Mouse (Mus musculus) midbrain, embryonic 12.5 days (tissue): Measurements from ENCODE around the gene Sned1. TPM values are rescaled to one million over a fixed set of nuclear protein-coding genes. Genes with fewer than 3 reads are reported as not detected.

Source experiments
- ATAC-seq: fragments of 200-750 bp; cut with Nextera tagmentation; 2 replicates; pipeline ENCODE4 v1.8.0; 2017; ENCODE audit warnings: low read depth, moderate TSS enrichment, moderate library complexity; ENCODE audit not compliant: low FRiP score
- H3K27ac ChIP-seq: fragments of 300-500 bp; sonication (generic); replicated peaks from 2 replicates; pipeline ENCODE4 v1.5.1; 2016; ENCODE audit warnings: mild to moderate bottlenecking
- H3K27me3 ChIP-seq: fragments of 300-500 bp; sonication (generic); 2 replicates; pipeline ENCODE4 v1.6.1; 2016; ENCODE audit warnings: mild to moderate bottlenecking
- H3K36me3 ChIP-seq: fragments of 300-500 bp; sonication (generic); 2 replicates; pipeline ENCODE4 v1.6.1; 2016
- H3K4me1 ChIP-seq: fragments of 300-500 bp; sonication (generic); 2 replicates; pipeline ENCODE4 v1.6.1; 2016
- H3K4me2 ChIP-seq: fragments of 300-500 bp; sonication (generic); replicated peaks from 2 replicates; pipeline ENCODE4 v1.6.1; 2016; ENCODE audit warnings: mild to moderate bottlenecking, moderate library complexity
- H3K4me3 ChIP-seq: fragments of 300-500 bp; sonication (generic); 2 replicates; pipeline ENCODE4 v1.5.1; 2016; ENCODE audit warnings: mild to moderate bottlenecking
- H3K9ac ChIP-seq: fragments of 300-500 bp; sonication (generic); replicated peaks from 2 replicates; pipeline ENCODE4 v1.6.1; 2016; ENCODE audit warnings: mild to moderate bottlenecking, moderate library complexity
- H3K9me3 ChIP-seq: fragments of 300-500 bp; sonication (generic); 2 replicates; pipeline ENCODE4 v1.6.1; 2016; ENCODE audit warnings: mild to moderate bottlenecking
- WGBS: fragments of 180-500 bp; shearing (Covaris S2); methylation state at CpG from one replicate; pipeline ENCODE4 v1.1.7; 2016; 5-methylcytosine and 5-hydroxymethylcytosine counted together
- polyA plus RNA-seq: library from polyadenylated mRNA; unstranded; fragments of >200 nt; fragmentation: Nextera tagmentation; extraction: Ambion mirVana; gene quantifications from 2 replicates; pipeline ENCODE4 v1.2.1, GENCODE M21; 2016

Sned1 gene
- polyA plus RNA-seq, 1 experiment from 2014 or later = 15.3 TPM

DNA sequence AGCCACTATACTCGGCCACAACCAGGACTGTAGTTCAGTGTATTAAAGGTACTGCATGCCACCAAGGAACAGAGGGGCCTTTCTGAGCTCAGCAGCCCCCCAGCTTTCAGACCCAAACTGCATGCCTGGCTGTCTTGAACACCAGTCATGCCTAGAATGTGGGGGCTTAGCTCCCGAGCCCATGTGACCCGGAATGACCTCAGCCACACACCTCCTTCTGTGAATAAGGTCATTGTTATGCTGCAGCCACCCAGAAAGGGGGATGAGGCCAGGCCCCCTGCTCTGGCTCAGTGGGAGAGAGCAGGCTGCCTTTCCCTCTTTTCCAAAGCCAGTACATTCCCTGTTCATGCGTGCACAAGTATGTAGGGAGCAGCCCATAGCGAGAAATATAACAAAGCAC lies 21.0 kb upstream of the Sned1 start:
- no peak overlapping the region for H3K4me3 ChIP-seq
- H3K36me3 ChIP-seq = no peaks in the 10 kb centered on the region
- H3K27me3 ChIP-seq = 0 out of 2 replicates have a peak, but pooled peaks cover 6% of the 10 kb centered on the region
- H3K9ac ChIP-seq = no peak overlapping the region
- peaks cover 21% of the 10 kb centered on the region for H3K4me1 ChIP-seq
- H3K4me2 ChIP-seq = no peak overlapping the region
- 25% methylated on average over 5 of the region's 5 CpGs for WGBS
- H3K27ac ChIP-seq = no peak overlapping the region
- ATAC-seq = no peak
- H3K9me3 ChIP-seq = no peaks in the 10 kb centered on the region

DNA sequence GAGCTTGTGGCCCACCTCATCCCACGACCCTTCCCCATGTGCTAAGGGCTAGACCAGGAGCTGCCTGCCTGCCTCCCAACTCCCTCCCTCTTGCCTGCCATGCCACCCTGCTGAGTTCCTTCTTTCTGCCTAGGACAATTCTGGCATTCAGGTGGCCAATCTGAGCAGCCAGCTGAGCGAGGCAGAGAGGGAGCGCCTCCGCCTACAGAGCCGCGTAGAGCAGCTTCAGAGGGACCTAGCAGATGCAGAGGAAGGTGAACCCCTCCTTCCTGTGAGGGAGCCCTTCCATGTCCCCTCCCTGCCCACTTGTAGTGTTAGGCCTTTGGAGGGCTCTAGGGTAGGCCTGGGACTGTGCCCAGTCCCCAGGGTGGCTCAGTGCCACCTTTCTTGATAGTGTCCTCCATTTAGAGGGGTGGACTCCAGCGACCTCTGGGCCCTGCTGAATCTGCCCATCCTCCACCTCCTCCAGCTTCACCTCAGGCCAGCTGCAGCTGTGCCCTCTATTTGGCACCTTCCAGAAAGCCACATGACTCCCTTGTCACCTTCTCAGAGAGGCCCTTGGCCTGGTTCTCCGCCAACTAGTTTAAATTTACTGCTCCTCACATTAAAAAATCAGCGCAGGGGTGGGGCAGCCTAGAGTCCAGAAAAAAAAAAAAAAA lies 18.7 kb upstream of the Sned1 start:
- Histone ChIP-seq H3K9ac (no peak overlapping the region), H3K4me3 (no peak overlapping the region), H3K4me1 (peaks cover 7% of the 10 kb centered on the region), H3K36me3 (no peaks in the 10 kb centered on the region), H3K27ac (no peak overlapping the region), H3K4me2 (no peak overlapping the region), H3K27me3 (0 out of 2 replicates have a peak, but pooled peaks cover 6% of the 10 kb centered on the region), H3K9me3 (no peaks in the 10 kb centered on the region)
- no peak for ATAC-seq
- WGBS = 66% methylated on average over 9 of the region's 9 CpGs

DNA sequence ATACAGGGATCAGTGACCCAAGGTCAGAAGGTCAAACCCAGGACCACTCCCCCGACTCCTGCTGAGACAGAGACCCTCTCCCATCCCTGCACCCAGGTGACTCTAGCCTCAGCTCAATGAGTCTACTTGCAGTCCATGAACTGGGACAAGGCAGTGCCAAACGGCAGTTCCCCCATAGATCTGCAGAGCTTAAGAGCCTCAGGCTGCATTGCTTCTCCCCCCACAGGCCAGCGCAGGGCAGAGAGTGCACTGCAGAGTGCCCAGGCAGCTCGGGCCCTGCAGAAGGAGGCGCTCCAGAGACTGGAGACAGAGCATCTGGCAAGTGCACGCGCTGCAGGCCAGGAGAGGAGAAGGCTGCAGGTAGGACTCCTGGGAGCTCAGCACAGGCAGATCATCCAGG lies 18.1 kb upstream of the Sned1 start:
- Histone ChIP-seq H3K36me3 (no peaks in the 10 kb centered on the region), H3K9ac (no peak overlapping the region), H3K4me2 (no peak overlapping the region), H3K27me3 (0 out of 2 replicates have a peak, but pooled peaks cover 6% of the 10 kb centered on the region), H3K27ac (no peak overlapping the region), H3K4me3 (no peak overlapping the region), H3K4me1 (peaks cover 7% of the 10 kb centered on the region), H3K9me3 (no peaks in the 10 kb centered on the region)
- ATAC-seq = no peak
- 52% methylated on average over 7 of the region's 7 CpGs for WGBS

DNA sequence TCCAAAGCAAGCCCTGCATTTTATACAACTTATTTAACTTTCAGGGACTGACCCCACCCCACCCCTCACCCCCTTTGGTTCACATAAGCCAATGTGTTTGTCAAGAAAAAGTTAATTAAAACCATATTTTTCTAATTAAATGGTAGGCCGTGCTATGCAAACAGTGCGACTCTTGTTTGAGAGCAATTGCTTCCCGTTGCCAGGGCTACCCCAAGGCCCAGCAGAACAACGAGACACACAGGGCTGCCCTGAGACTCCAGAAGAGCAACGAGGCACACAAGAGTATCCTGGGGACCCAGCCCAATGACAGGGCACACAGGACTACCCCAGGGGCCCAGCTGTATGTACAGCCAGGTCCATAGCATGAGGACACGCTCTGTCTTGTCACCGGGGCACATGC lies 14.9 kb upstream of the Sned1 start:
- no peak for ATAC-seq
- Histone ChIP-seq H3K36me3 (no peaks in the 10 kb centered on the region), H3K27ac (no peak overlapping the region), H3K9me3 (no peaks in the 10 kb centered on the region), H3K4me2 (no peak overlapping the region), H3K4me3 (no peak overlapping the region), H3K27me3 (peaks cover 19% of the 10 kb centered on the region), H3K9ac (no peak overlapping the region), H3K4me1 (no peaks in the 10 kb centered on the region)
- WGBS = 67% methylated on average over 7 of the region's 7 CpGs

DNA sequence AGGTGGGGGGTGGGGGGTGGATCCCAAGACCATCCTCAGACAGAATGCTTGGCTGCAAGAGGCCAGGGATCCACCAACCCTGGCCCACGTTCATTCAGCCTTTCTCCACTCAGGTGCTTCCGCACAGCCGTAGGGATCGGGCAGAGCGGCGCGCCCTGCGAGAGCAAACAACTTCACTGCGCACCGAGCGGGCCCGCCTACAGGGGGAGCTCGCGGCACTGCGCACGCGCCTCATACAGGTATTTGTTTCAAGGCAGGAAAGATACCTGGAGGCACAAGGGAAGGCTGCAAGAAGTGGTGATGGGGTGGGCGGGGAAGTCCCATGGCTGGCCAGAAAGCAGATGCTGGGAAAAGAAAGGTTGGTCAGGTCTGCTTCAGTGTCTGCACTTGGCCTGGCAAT lies 11.7 kb upstream of the Sned1 start:
- H3K9me3 ChIP-seq = no peaks in the 10 kb centered on the region
- no peak overlapping the region for H3K9ac ChIP-seq
- WGBS = 9% methylated on average over 18 of the region's 18 CpGs
- H3K27ac ChIP-seq = no peak overlapping the region
- no peak overlapping the region for H3K4me3 ChIP-seq
- H3K4me2 ChIP-seq = no peak overlapping the region
- peaks cover 13% of the 10 kb centered on the region for H3K27me3 ChIP-seq
- no peaks in the 10 kb centered on the region for H3K4me1 ChIP-seq
- no peaks in the 10 kb centered on the region for H3K36me3 ChIP-seq
- ATAC-seq = peak; percentile 36; the same call in 1 of the 2 replicates

DNA sequence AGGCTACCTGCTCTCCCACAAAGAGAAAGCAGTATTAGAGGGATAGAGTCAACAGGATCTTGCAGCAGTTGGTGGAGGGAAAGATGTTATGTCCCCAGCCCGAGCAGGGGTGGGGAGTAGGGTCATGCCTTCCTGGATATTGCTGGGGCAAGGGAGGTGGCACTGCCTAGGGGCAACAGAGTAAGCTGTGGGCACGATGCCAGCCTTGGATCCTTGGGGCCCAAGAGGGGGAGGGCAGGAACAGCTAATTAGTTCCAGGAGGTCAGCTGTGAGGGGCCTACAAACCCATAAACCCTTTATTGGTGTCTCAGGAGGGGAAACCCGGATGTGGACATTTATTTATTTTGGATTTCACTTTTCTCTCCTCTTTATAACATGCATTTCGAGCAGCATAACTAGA lies 10.4 kb upstream of the Sned1 start:
- Histone ChIP-seq H3K4me3 (no peak overlapping the region), H3K9me3 (no peaks in the 10 kb centered on the region), H3K9ac (no peak overlapping the region), H3K4me2 (no peak overlapping the region), H3K27ac (no peak overlapping the region), H3K4me1 (no peaks in the 10 kb centered on the region), H3K36me3 (no peaks in the 10 kb centered on the region), H3K27me3 (peaks cover 13% of the 10 kb centered on the region)
- 51% methylated on average over 4 of the region's 4 CpGs for WGBS
- no peak for ATAC-seq

DNA sequence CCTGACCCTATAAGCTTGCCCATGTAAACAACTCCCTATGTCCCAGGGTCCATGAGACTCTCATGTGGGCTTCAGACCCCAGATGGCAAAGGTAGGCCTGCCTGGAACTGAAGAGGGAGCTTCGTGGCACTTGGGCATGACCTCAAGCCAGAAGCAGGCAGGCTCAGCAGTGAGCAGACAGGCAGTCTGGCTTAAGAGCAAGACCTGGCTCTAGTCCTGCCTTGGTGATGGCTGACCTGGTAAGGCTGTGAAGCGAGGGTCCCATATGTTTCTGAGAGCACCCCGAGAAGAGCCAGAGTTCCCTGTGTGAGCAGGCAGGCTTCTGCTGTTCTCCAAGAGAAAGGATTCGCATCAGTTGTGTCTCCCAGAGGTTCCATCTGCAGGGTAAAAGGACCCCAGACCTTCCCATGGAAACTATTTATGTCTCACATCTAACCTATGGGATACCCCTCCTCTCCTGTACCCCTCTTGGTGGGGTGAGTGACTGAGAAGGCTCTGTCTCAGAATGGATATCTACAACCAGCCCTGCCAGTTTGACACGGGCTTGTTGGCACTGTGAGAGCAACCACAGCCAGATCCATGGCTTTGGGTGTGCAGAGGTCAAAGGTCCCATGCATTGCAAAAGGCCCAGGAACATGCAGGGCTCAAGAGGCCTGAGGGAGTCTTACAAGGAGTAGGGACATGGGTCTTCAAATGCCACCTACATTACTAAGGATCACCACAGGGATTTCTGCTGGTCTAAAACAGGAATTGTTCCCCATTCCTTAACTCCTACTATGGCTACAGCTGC lies 9.7 kb upstream of the Sned1 start:
- no peak overlapping the region for H3K4me3 ChIP-seq
- peaks cover 13% of the 10 kb centered on the region for H3K27me3 ChIP-seq
- no peaks in the 10 kb centered on the region for H3K4me1 ChIP-seq
- H3K27ac ChIP-seq = no peak overlapping the region
- no peak overlapping the region for H3K4me2 ChIP-seq
- H3K9me3 ChIP-seq = no peaks in the 10 kb centered on the region
- no peaks in the 10 kb centered on the region for H3K36me3 ChIP-seq
- ATAC-seq = no peak
- 84% methylated on average over 5 of the region's 5 CpGs for WGBS
- H3K9ac ChIP-seq = no peak overlapping the region

DNA sequence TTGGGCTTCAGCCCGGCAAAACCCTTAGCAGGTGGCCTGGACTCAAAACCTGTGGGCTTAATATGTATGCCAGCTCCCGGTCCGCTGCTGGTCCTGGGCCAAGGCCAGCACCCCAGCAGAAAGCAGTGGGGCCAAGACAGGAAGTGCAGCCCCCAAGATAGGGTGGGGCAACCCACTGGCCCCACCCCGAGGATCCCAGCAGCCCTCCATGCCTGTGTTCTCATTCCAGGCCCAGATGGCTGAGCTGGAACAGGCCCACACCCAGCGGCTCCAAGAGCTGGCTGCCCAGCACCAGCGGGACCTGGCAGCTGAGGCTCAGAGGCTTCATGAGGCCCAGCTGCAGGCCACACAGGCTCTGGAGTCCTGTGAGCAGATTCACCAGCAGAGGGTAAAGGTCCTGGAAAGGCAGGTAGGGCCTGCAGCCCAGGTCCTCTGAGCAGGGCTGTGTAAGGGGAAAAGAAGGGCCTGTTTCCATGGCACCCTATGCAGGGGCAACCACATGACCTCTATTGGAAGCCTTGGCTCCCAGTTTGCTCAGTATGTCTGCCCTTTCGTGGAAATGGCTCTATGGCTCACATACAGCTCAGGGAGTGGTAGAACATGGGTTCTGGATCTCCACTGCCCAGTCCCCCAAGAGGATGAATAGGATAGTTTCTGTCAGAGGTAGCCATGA lies 8.2 kb upstream of the Sned1 start:
- Histone ChIP-seq H3K4me3 (no peak overlapping the region), H3K36me3 (no peaks in the 10 kb centered on the region), H3K9ac (no peak overlapping the region), H3K27me3 (peaks cover 13% of the 10 kb centered on the region), H3K27ac (no peak overlapping the region), H3K4me2 (no peak overlapping the region), H3K9me3 (no peaks in the 10 kb centered on the region), H3K4me1 (no peaks in the 10 kb centered on the region)
- WGBS = 75% methylated on average over 7 of the region's 7 CpGs
- ATAC-seq = no peak

DNA sequence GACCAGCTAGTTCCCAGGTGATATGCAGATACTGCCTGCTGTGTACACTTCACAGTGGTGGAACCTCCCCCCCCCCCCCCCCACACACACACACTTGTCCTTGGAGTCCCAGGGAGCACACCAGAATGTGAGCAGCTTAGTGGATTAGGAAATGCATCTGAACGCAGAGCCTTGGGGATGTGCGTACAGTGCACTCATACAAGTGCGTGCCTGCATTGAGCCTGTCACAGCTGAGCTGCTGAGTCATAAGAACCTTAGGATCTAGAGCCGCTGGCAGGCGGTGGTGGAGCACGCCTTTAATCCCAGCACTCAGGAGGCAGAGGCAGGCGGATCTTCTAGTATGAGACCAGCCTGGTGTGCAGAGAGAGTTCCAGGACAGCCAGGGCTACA lies 7.7 kb upstream of the Sned1 start:
- no peaks in the 10 kb centered on the region for H3K9me3 ChIP-seq
- no peaks in the 10 kb centered on the region for H3K4me1 ChIP-seq
- no peak overlapping the region for H3K4me3 ChIP-seq
- peaks cover 14% of the 10 kb centered on the region for H3K27me3 ChIP-seq
- H3K4me2 ChIP-seq = no peak overlapping the region
- no peak overlapping the region for H3K9ac ChIP-seq
- no peak for ATAC-seq
- no peaks in the 10 kb centered on the region for H3K36me3 ChIP-seq
- no peak overlapping the region for H3K27ac ChIP-seq
- WGBS = 91% methylated on average over 7 of the region's 7 CpGs

DNA sequence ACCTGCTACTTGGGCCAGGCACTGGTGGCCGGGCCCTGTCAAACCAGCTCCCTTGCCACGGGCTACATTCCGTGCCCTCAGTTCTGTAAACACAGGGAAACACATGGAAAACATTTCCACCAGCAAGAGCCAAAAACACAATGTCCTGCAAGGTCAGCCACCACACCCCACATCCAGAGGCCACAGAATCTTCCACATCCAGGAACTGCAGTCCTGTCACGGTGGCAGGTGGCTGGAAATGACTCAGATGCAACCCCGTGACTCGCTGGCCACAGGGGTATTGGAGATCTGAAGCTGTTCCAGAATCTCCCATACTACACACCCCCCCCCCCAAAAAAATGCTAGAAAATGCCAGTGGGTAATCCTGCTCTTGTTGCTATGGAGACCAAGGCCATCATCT lies 6.4 kb upstream of the Sned1 start:
- Histone ChIP-seq H3K9ac (no peak overlapping the region), H3K9me3 (no peaks in the 10 kb centered on the region), H3K27me3 (peaks cover 11% of the 10 kb centered on the region), H3K27ac (no peak overlapping the region), H3K4me3 (no peak overlapping the region), H3K4me1 (no peaks in the 10 kb centered on the region), H3K4me2 (no peak overlapping the region), H3K36me3 (no peaks in the 10 kb centered on the region)
- 91% methylated on average over 6 of the region's 6 CpGs for WGBS
- no peak for ATAC-seq

DNA sequence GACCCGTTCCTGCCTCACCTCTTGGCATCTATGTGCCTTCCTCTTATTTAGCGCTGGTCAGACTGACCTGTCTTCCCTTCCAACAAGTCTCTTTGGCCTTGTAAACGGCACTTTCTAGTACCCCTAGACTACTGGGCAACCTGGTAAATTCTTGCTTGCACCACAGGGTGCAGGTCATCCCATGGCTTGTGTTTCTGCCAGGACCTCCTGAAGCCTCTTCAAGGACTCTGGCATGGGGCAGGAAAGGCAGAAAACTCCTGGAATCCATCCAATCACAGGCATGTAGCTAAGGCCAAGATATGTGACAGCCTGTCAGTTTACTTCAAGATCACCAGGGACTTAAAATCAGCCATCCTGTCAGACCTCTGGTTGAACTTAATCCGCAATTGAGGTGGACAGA lies 6.0 kb upstream of the Sned1 start:
- Histone ChIP-seq H3K4me3 (no peak overlapping the region), H3K9me3 (no peaks in the 10 kb centered on the region), H3K9ac (no peak overlapping the region), H3K27ac (no peak overlapping the region), H3K36me3 (no peaks in the 10 kb centered on the region), H3K27me3 (peaks cover 15% of the 10 kb centered on the region), H3K4me2 (no peak overlapping the region), H3K4me1 (no peaks in the 10 kb centered on the region)
- ATAC-seq = no peak
- WGBS = 84% methylated on average over 4 of the region's 4 CpGs

DNA sequence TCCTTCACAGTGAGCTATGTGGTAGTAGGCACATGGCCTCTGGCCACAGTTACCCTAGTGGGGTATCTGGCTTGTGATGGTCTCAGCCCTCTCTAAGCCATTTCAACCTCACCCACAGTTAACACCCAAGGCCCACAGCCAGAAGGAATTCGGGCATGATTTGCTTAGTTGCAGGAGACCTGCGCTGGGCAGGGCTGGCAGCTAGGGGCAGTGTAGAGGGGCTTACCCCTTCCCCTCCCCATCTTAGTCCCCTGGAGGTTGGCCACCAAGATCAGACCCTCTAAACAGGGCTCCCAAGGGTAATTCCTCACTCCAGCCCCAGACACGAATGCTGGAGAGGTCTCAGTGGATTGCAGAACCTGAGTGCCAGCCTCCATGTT lies 894 bp downstream of the Sned1 start:
- Histone ChIP-seq H3K4me1 (peaks cover 14% of the 10 kb centered on the region), H3K36me3 (no peaks in the 10 kb centered on the region), H3K27me3 (peaks cover 58% of the 10 kb centered on the region), H3K27ac (no peak overlapping the region), H3K9me3 (no peaks in the 10 kb centered on the region), H3K4me2 (peak overlapping the region; percentile 95), H3K9ac (no peak overlapping the region), H3K4me3 (peak overlapping the region; percentile 49)
- ATAC-seq = peak; percentile 28; the same call in 1 of the 2 replicates
- 7% methylated on average over 3 of the region's 3 CpGs for WGBS
